Mouse (Mus musculus): ENCODE results near the gene Fnip2.

- TF ChIP-seq TAL1 (conservative IDR thresholded peaks at IDR 0.05; ENCODE audit: low read depth, low read length) = no peak
- no peak for TF ChIP-seq GATA1 (IDR thresholded peaks at IDR 0.05; ENCODE audit: borderline replicate concordance, low read length)
- TF ChIP-seq CTCF (IDR thresholded peaks at IDR 0.05; ENCODE audit: low read depth, low read length) = no peak
- TF ChIP-seq GATA2 (IDR thresholded peaks at IDR 0.05; ENCODE audit: borderline replicate concordance, low read depth, low read length) = no peak
These were observed 134.0 kb downstream of the Fnip2 start for GRCm38 (mm10) chr3:79433593-79433992.

All from G1E (cell line).